Mouse (Mus musculus): ENCODE results near the gene Ext2. TPM values are rescaled to one million over a fixed set of nuclear protein-coding genes. Genes with fewer than 3 reads are reported as not detected.
A peak's percentile ranks its signal among the peaks of the same experiment; 100 is the strongest.

The Ext2 gene
- polyA plus RNA-seq, 1 experiment from 2014 or later: 60.3 TPM

- Histone ChIP-seq H3K9me3 (replicated peaks; ENCODE audit: control insufficient read depth, low read length) (no peaks in the 10 kb centered on the region), H3K4me3 (ENCODE audit: low read depth, low read length) (peak overlapping the region; percentile 4; the same call in 1 of the 2 replicates), H3K36me3 (ENCODE audit: control insufficient read depth, insufficient read depth, low read length) (no peaks in the 10 kb centered on the region), H3K27ac (ENCODE audit: low read depth, low read length) (no peak overlapping the region), H3K9ac (ENCODE audit: low read depth, low read length) (no peak overlapping the region), H3K4me2 (peak overlapping the region; percentile 57), H3K27me3 (ENCODE audit: control insufficient read depth, insufficient read depth, low read length) (peaks cover 92% of the 10 kb centered on the region), H3K4me1 (ENCODE audit: control insufficient read depth, insufficient read depth, low read length) (peaks cover 17% of the 10 kb centered on the region)
- no peak for ATAC-seq (replicated peaks; ENCODE audit: insufficient number of reproducible peaks, low FRiP score, low TSS enrichment)
- WGBS (ENCODE audit: insufficient replicate concordance): 1% methylated on average over 44 of the region's 44 CpGs
These were observed 175.1 kb downstream of the Ext2 start for GRCm38 (mm10) chr2:93647051-93647923.

- Histone ChIP-seq H3K27me3 (ENCODE audit: control insufficient read depth, insufficient read depth, low read length) (peaks cover 96% of the 10 kb centered on the region), H3K4me2 (peak overlapping the region; percentile 58), H3K9ac (ENCODE audit: low read depth, low read length) (no peak overlapping the region), H3K4me3 (ENCODE audit: low read depth, low read length) (peak overlapping the region; percentile 33), H3K9me3 (replicated peaks; ENCODE audit: control insufficient read depth, low read length) (no peaks in the 10 kb centered on the region), H3K4me1 (ENCODE audit: control insufficient read depth, insufficient read depth, low read length) (peaks cover 22% of the 10 kb centered on the region), H3K27ac (ENCODE audit: low read depth, low read length) (no peak overlapping the region), H3K36me3 (ENCODE audit: control insufficient read depth, insufficient read depth, low read length) (no peaks in the 10 kb centered on the region)
- WGBS (ENCODE audit: insufficient replicate concordance): 5% methylated on average over 33 of the region's 33 CpGs
- ATAC-seq (replicated peaks; ENCODE audit: insufficient number of reproducible peaks, low FRiP score, low TSS enrichment): no peak
These were observed 176.6 kb downstream of the Ext2 start for GRCm38 (mm10) chr2:93645626-93646320.

DNA sequence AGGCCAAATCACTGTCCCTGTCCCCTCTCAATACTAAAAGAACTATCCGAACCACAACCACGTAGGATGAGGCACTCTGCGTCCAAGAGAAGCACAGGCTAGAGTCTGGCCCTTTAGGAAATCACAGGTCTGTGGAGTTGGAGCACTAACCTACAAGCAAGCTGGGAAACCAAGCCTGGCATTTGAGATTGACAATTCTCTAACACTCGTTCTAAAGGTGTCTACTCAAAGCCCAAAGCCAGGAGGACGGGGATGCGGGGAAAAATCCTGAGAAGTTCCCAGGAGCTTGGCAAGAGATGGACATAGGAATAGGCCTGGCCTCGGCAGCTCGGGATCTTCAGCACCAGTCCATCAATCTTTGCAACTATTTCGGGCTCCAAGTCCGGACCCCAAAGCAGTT is 177.2 kb downstream of the Ext2 start:
- H3K4me3 ChIP-seq (ENCODE audit: low read depth, low read length): no peak overlapping the region
- ATAC-seq (replicated peaks; ENCODE audit: insufficient number of reproducible peaks, low FRiP score, low TSS enrichment): no peak
- H3K27me3 ChIP-seq (ENCODE audit: control insufficient read depth, insufficient read depth, low read length): peaks cover 96% of the 10 kb centered on the region
- H3K27ac ChIP-seq (ENCODE audit: low read depth, low read length): no peak overlapping the region
- WGBS (ENCODE audit: insufficient replicate concordance): 21% methylated on average over 10 of the region's 10 CpGs
- H3K9me3 ChIP-seq (replicated peaks; ENCODE audit: control insufficient read depth, low read length): no peaks in the 10 kb centered on the region
- no peak overlapping the region for H3K9ac ChIP-seq (ENCODE audit: low read depth, low read length)
- peaks cover 22% of the 10 kb centered on the region for H3K4me1 ChIP-seq (ENCODE audit: control insufficient read depth, insufficient read depth, low read length)
- no peak overlapping the region for H3K4me2 ChIP-seq
- H3K36me3 ChIP-seq (ENCODE audit: control insufficient read depth, insufficient read depth, low read length): no peaks in the 10 kb centered on the region

DNA sequence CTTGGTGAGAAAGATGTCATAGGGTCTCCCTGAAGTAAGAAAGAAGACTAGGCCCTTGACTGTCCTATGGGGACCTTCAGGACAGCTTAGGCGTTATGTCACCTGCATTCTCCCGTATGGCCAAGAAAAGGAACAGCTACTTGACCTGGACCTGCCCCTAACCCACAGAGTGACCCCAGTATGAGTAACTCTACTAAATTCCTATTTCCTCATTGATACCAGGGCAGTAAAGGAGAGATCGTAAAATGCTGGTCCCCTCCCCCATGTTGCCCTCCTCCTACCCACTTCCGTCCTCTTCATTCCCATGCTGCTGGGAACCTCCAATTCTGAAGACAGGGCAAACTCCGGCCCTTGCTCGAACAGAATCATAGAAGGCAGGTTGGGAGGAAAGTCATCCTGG is 177.6 kb downstream of the Ext2 start:
- no peak overlapping the region for H3K4me3 ChIP-seq (ENCODE audit: low read depth, low read length)
- H3K27ac ChIP-seq (ENCODE audit: low read depth, low read length): no peak overlapping the region
- WGBS (ENCODE audit: insufficient replicate concordance): 22% methylated on average over 6 of the region's 6 CpGs
- H3K27me3 ChIP-seq (ENCODE audit: control insufficient read depth, insufficient read depth, low read length): peaks cover 96% of the 10 kb centered on the region
- no peak overlapping the region for H3K4me2 ChIP-seq
- H3K4me1 ChIP-seq (ENCODE audit: control insufficient read depth, insufficient read depth, low read length): peaks cover 22% of the 10 kb centered on the region
- no peak for ATAC-seq (replicated peaks; ENCODE audit: insufficient number of reproducible peaks, low FRiP score, low TSS enrichment)
- no peaks in the 10 kb centered on the region for H3K36me3 ChIP-seq (ENCODE audit: control insufficient read depth, insufficient read depth, low read length)
- no peak overlapping the region for H3K9ac ChIP-seq (ENCODE audit: low read depth, low read length)
- H3K9me3 ChIP-seq (replicated peaks; ENCODE audit: control insufficient read depth, low read length): no peaks in the 10 kb centered on the region

DNA sequence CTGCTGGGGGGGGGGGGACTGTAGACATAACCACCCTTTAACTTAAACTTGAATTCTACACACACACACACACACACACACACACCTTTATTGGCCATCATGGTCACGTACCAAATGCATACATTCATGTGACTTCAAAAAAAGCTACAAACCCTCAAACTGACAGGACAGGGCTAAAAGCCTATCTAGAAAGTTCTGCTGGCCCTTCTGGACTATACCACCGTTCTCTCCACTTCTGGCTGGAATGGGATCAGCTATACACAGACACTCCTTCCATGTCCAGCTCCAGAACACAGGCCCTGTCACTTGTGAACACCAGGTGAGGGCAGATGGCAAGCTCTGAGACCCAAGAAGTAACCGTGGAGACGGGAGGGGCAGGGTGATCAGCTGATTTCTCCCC is 178.1 kb downstream of the Ext2 start:
- Histone ChIP-seq H3K27ac (ENCODE audit: low read depth, low read length) (no peak overlapping the region), H3K9me3 (replicated peaks; ENCODE audit: control insufficient read depth, low read length) (no peaks in the 10 kb centered on the region), H3K27me3 (ENCODE audit: control insufficient read depth, insufficient read depth, low read length) (peaks cover 95% of the 10 kb centered on the region), H3K4me2 (no peak overlapping the region), H3K4me3 (ENCODE audit: low read depth, low read length) (no peak overlapping the region), H3K36me3 (ENCODE audit: control insufficient read depth, insufficient read depth, low read length) (no peaks in the 10 kb centered on the region), H3K9ac (ENCODE audit: low read depth, low read length) (no peak overlapping the region), H3K4me1 (ENCODE audit: control insufficient read depth, insufficient read depth, low read length) (peaks cover 22% of the 10 kb centered on the region)
- 40% methylated on average over 4 of the region's 4 CpGs for WGBS (ENCODE audit: insufficient replicate concordance)
- ATAC-seq (replicated peaks; ENCODE audit: insufficient number of reproducible peaks, low FRiP score, low TSS enrichment): no peak

DNA sequence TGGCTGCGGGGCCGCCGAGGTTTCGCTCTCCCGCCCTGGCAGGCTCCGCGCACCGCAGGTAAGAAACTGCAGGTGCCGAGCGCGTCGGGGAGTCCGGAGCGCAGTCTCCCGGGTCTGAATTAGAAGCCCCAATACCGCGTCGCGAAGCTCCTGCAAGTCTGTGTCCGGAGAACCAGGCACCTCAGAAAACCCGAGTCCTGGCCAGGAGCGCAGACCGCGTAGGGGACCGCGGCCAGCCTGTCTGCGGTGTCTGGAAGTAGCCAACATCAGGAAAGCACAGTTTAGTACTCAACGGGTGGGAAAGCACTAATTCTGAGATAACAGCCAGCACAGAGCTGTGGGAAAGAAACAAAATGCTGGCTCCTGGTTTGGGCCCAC is 179.0 kb downstream of the Ext2 start:
- Histone ChIP-seq H3K36me3 (ENCODE audit: control insufficient read depth, insufficient read depth, low read length) (no peaks in the 10 kb centered on the region), H3K4me1 (ENCODE audit: control insufficient read depth, insufficient read depth, low read length) (peaks cover 22% of the 10 kb centered on the region), H3K9ac (ENCODE audit: low read depth, low read length) (peak overlapping the region; percentile 54; the same call in 1 of the 2 replicates), H3K4me3 (ENCODE audit: low read depth, low read length) (peak overlapping the region; percentile 53), H3K9me3 (replicated peaks; ENCODE audit: control insufficient read depth, low read length) (no peaks in the 10 kb centered on the region), H3K27ac (ENCODE audit: low read depth, low read length) (no peak overlapping the region; the same call in 1 of the 2 replicates), H3K4me2 (peak overlapping the region; percentile 91), H3K27me3 (ENCODE audit: control insufficient read depth, insufficient read depth, low read length) (peaks cover 93% of the 10 kb centered on the region)
- no peak for ATAC-seq (replicated peaks; ENCODE audit: insufficient number of reproducible peaks, low FRiP score, low TSS enrichment)
- whole genome bisulfite sequencing (ENCODE audit: insufficient replicate concordance): 1% methylated on average over 28 of the region's 28 CpGs

DNA sequence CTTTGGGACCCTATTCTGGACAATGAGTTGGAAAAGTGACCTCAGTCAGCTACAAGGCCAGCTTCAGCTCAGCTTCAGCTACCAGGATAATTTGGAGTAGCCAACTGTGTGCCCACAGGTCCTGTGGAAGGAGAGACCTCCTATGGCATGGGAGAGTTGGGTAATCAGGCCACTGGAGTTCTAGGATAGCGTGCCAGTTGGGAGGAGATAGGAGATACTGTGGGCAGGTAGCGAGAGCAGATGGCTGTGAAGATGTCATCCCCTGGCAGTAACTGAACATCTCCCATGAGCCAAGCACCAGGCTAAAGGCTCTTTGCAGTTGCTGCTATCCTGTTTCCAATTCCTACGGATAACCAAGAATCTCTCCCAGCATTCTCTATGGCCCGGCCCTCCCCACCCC is 187.8 kb downstream of the Ext2 start:
- Histone ChIP-seq H3K9me3 (replicated peaks; ENCODE audit: control insufficient read depth, low read length) (no peaks in the 10 kb centered on the region), H3K36me3 (ENCODE audit: control insufficient read depth, insufficient read depth, low read length) (no peaks in the 10 kb centered on the region), H3K9ac (ENCODE audit: low read depth, low read length) (no peak overlapping the region), H3K4me2 (no peak overlapping the region), H3K4me1 (ENCODE audit: control insufficient read depth, insufficient read depth, low read length) (no peaks in the 10 kb centered on the region), H3K27ac (ENCODE audit: low read depth, low read length) (no peak overlapping the region), H3K4me3 (ENCODE audit: low read depth, low read length) (no peak overlapping the region), H3K27me3 (ENCODE audit: control insufficient read depth, insufficient read depth, low read length) (peaks cover 42% of the 10 kb centered on the region)
- ATAC-seq (replicated peaks; ENCODE audit: insufficient number of reproducible peaks, low FRiP score, low TSS enrichment): no peak
- WGBS (ENCODE audit: insufficient replicate concordance): 80% methylated on average over 4 of the region's 4 CpGs

DNA sequence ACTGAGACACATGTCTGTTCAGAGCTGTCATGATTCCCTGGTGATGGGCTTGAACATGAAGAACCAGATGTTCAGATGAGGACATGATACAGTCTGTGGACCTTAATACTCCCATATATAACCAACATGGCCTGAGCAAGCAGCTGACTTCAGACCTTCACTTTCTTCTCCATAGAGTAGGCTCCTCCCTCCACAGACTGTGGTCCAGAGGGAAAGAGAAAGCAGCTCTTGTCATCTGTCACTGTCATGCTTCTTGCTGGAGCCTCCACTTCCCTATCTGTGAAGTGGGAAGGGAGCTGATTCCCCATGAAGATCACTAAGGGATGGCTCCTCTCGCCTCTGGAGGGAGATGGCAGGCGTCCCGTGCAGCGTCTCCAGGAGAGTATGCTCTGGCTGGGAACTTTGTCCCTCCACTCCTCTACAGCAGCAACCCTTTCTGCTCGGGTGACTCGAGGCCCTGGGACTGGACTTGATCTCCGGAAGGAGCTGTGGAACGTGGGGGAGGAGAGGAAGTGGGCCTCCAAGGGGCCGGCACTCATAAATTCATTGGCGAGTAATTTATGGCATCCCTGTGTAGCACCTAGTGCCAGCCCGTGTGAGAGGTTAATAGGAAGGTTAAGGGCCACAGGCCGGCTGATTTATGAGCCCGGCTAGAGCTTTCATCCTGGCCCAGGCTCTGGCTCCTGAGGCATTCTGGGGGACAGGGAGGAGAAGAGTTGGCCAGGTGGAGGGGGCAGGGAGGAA is 197.5 kb downstream of the Ext2 start:
- no peaks in the 10 kb centered on the region for H3K36me3 ChIP-seq (ENCODE audit: control insufficient read depth, insufficient read depth, low read length)
- 0 out of 2 replicates have a peak, but pooled peaks cover 1% of the 10 kb centered on the region for H3K4me1 ChIP-seq (ENCODE audit: control insufficient read depth, insufficient read depth, low read length)
- no peaks in the 10 kb centered on the region for H3K9me3 ChIP-seq (replicated peaks; ENCODE audit: control insufficient read depth, low read length)
- WGBS (ENCODE audit: insufficient replicate concordance): 58% methylated on average over 13 of the region's 13 CpGs
- no peak for ATAC-seq (replicated peaks; ENCODE audit: insufficient number of reproducible peaks, low FRiP score, low TSS enrichment)
- H3K4me2 ChIP-seq: no peak overlapping the region
- H3K27me3 ChIP-seq (ENCODE audit: control insufficient read depth, insufficient read depth, low read length): peaks cover 9% of the 10 kb centered on the region; the same call in 1 of the 2 replicates
- H3K4me3 ChIP-seq (ENCODE audit: low read depth, low read length): no peak overlapping the region
- no peak overlapping the region for H3K27ac ChIP-seq (ENCODE audit: low read depth, low read length)
- no peak overlapping the region for H3K9ac ChIP-seq (ENCODE audit: low read depth, low read length)

All from heart, embryonic 11.5 days (tissue).